Mouse (Mus musculus) midbrain, postnatal 0 days (tissue): ENCODE results near the gene Ccdc186. TPM values are rescaled to one million over a fixed set of nuclear protein-coding genes. Genes with fewer than 3 reads are reported as not detected.

Experiments
- ATAC-seq: fragments of 200-750 bp; cut with Nextera tagmentation; 2 replicates; pipeline ENCODE4 v1.8.0; 2017; ENCODE audit warnings: moderate number of reproducible peaks, mild to moderate bottlenecking, moderate TSS enrichment, moderate library complexity; ENCODE audit not compliant: low FRiP score
- DNase-seq: peaks from one replicate; pipeline ENCODE4 v3.0.0-alpha.2; 2015; ENCODE audit warnings: low spot score
- H3K27ac ChIP-seq: fragments of 300-500 bp; sonication (generic); 2 replicates; pipeline ENCODE4 v1.5.1; 2014; ENCODE audit warnings: low read depth, mild to moderate bottlenecking, low read length, mixed read lengths
- H3K27me3 ChIP-seq: fragments of 300-500 bp; sonication (generic); 2 replicates; pipeline ENCODE4 v1.6.1; 2014; ENCODE audit warnings: low read length, control low read depth, mixed read lengths; ENCODE audit not compliant: insufficient read depth
- H3K36me3 ChIP-seq: fragments of 300-500 bp; sonication (generic); 2 replicates; pipeline ENCODE4 v1.6.1; 2014; ENCODE audit warnings: low read length, control low read depth, mixed read lengths; ENCODE audit not compliant: insufficient read depth
- H3K4me1 ChIP-seq: fragments of 300-500 bp; sonication (generic); 2 replicates; pipeline ENCODE4 v1.6.1; 2014; ENCODE audit warnings: mild to moderate bottlenecking, control low read depth, antibody characterized with exemption, low read length, mixed read lengths; ENCODE audit not compliant: insufficient read depth
- H3K4me2 ChIP-seq: fragments of 300-500 bp; sonication (generic); 2 replicates; pipeline ENCODE4 v1.6.1; 2014; ENCODE audit warnings: low read depth, mild to moderate bottlenecking, low read length, mixed read lengths; ENCODE audit not compliant: poor library complexity, severe bottlenecking
- H3K4me3 ChIP-seq: fragments of 300-500 bp; sonication (generic); 2 replicates; pipeline ENCODE4 v1.5.1; 2014; ENCODE audit warnings: low read depth, mild to moderate bottlenecking, low read length, moderate library complexity
- H3K9ac ChIP-seq: fragments of 300-500 bp; sonication (generic); replicated peaks from 2 replicates; pipeline ENCODE4 v1.6.1; 2014; ENCODE audit warnings: mild to moderate bottlenecking, low read length, moderate library complexity, mixed read lengths; ENCODE audit not compliant: poor library complexity, severe bottlenecking
- H3K9me3 ChIP-seq: fragments of 300-500 bp; sonication (generic); 2 replicates; pipeline ENCODE4 v1.6.1; 2016; ENCODE audit warnings: low read length, control low read depth
- CTCF ChIP-seq: IDR thresholded peaks from 2 replicates; pipeline ENCODE4 v1.5.1; 2016; ENCODE audit warnings: antibody characterized with exemption, mild to moderate bottlenecking
- WGBS: fragments of 180-500 bp; shearing (Covaris S2); extraction: QIAGEN DNeasy Blood & Tissue Kit; methylation state at CpG from one replicate; pipeline ENCODE4 v1.1.7; 2014; 5-methylcytosine and 5-hydroxymethylcytosine counted together
- polyA plus RNA-seq: library from polyadenylated mRNA; unstranded; fragments of >200 nt; fragmentation: Nextera tagmentation; extraction: Ambion mirVana; gene quantifications from 2 replicates; pipeline ENCODE4 v1.2.1, GENCODE M21; 2015
- total RNA-seq: library from RNA; depleted of rRNA; stranded (reverse); fragments of >200 nt; gene quantifications from 2 replicates; pipeline ENCODE4 v1.2.3, GENCODE M21; 2014

Gene Ccdc186
- total and polyA plus RNA-seq, 2 experiments from 2014 or later: 13.5 to 20.8 TPM

- Histone ChIP-seq H3K4me1 (no peaks in the 10 kb centered on the region), H3K9me3 (no peaks in the 10 kb centered on the region), H3K27ac (no peak overlapping the region), H3K4me2 (no peak overlapping the region), H3K36me3 (no peaks in the 10 kb centered on the region), H3K9ac (no peak overlapping the region), H3K27me3 (no peaks in the 10 kb centered on the region), H3K4me3 (no peak overlapping the region)
- TF ChIP-seq CTCF: no peak
- ATAC-seq (no peak), DNase-seq (peak; percentile 54)
- WGBS: 29% methylated on average over 9 of the region's 9 CpGs
Observed at GRCm38 (mm10) chr19:56835340-56835739, 13.3 kb upstream of the Ccdc186 start.

DNA sequence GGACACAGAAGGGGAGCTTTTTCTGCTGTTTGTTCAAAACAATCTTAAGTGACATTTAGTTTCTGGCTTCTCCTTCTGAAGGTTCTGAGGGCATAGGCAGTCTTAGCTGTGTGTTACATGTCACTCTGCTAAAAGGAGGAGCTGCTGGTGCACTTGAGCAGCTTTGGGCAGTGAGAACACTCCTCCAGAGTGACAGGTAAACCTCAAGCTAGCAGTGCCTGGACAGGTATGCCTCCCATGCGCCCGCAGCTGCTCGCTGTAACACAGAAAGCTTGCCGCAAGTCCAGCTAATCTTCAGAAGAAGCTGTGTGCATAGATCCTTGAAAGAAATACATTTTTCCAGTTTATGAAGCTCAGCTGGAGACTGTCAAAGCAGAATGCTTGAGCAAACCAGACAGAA, 8.2 kb upstream of the Ccdc186 start:
- ATAC-seq (no peak), DNase-seq (no peak)
- Histone ChIP-seq H3K4me1 (no peaks in the 10 kb centered on the region), H3K27me3 (no peaks in the 10 kb centered on the region), H3K9me3 (no peaks in the 10 kb centered on the region), H3K4me2 (no peak overlapping the region), H3K27ac (no peak overlapping the region), H3K4me3 (no peak overlapping the region), H3K36me3 (no peaks in the 10 kb centered on the region), H3K9ac (no peak overlapping the region)
- TF ChIP-seq CTCF: no peak
- 82% methylated on average over 4 of the region's 4 CpGs for WGBS

DNA sequence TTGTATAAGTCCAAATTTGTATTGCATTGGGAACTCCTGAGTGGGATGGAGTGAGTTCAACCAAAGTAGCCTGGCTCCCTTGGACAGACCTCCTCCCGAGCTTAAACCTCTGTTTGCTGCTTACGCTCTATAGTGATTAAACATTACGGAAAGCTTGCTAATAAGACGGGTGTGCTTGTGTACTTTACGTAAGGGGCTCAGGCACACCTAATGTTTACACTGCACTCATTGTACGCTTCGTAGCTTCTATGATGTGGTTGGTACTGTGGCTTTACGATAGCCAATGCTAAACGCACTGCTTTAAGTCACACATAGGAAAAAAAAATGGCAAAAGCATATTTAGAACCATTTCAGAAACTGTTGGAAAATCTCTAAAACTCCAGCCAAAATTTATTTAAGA, 7.3 kb upstream of the Ccdc186 start:
- Histone ChIP-seq H3K4me2 (no peak overlapping the region), H3K27ac (no peak overlapping the region), H3K4me1 (no peaks in the 10 kb centered on the region), H3K9me3 (no peaks in the 10 kb centered on the region), H3K9ac (no peak overlapping the region), H3K4me3 (no peak overlapping the region), H3K36me3 (no peaks in the 10 kb centered on the region), H3K27me3 (no peaks in the 10 kb centered on the region)
- DNase-seq (no peak), ATAC-seq (no peak)
- 92% methylated on average over 9 of the region's 9 CpGs for WGBS
- TF ChIP-seq CTCF: no peak

DNA sequence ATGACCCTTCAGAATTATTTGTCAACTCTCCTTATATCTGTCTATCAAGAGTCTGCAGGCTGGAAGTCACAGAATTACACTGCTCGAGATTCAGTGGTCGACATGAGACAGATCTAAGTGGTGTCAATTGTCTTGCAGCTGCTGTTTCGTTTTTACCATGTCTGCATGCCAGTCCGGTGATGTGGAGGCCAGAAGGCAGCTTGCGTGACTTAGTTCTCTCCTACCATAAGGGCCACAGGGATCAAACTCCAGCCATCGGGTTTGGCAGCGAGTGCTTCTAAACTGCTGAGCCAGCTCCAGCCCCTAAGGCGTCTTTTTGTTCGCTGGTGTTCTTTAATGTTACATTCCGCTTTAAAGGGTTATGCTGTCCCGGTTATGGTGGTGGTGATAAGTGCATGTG, 6.3 kb upstream of the Ccdc186 start:
- Histone ChIP-seq H3K27ac (no peak overlapping the region), H3K9ac (no peak overlapping the region), H3K4me2 (no peak overlapping the region), H3K4me1 (no peaks in the 10 kb centered on the region), H3K36me3 (no peaks in the 10 kb centered on the region), H3K4me3 (no peak overlapping the region), H3K9me3 (no peaks in the 10 kb centered on the region), H3K27me3 (peaks cover under 1% of the 10 kb centered on the region; the same call in 1 of the 2 replicates)
- no peak for ATAC-seq
- TF ChIP-seq CTCF: no peak
- whole genome bisulfite sequencing: 83% methylated on average over 11 of the region's 11 CpGs
- DNase-seq: no peak

GRCm38 (mm10) chr19:56826047-56826631, 4.1 kb upstream of the Ccdc186 start, which contains the start of gene Tdrd1:
TSS of gene Tdrd1 (plus strand) at chr19:56826209.
- no peak within 1 kb of the TSS for H3K4me3 ChIP-seq
- peaks cover 2% of the 10 kb centered on the region; the same call in 1 of the 2 replicates for H3K27me3 ChIP-seq
- WGBS: 69% methylated on average over 44 of the region's 44 CpGs
- H3K4me1 ChIP-seq: 0 out of 2 replicates have a peak, but pooled peaks cover under 1% of the 10 kb centered on the region
- H3K9ac ChIP-seq: no peak within 1 kb of the TSS
- TF ChIP-seq CTCF: 0 out of 2 replicates have a peak, but pooled peaks have one; percentile 9
- H3K36me3 ChIP-seq: no peaks in the 10 kb centered on the region
- peak within 1 kb of the TSS; percentile 22 for H3K4me2 ChIP-seq
- no peaks in the 10 kb centered on the region for H3K9me3 ChIP-seq
- H3K27ac ChIP-seq: no peak within 1 kb of the TSS
- no peak for ATAC-seq
- DNase-seq: no peak

- no peaks in the 10 kb centered on the region for H3K36me3 ChIP-seq
- H3K27me3 ChIP-seq: peaks cover 2% of the 10 kb centered on the region; the same call in 1 of the 2 replicates
- peak; percentile 38; the same call in 1 of the 2 replicates for ATAC-seq
- no peak for TF ChIP-seq CTCF
- 11% methylated on average over 10 of the region's 10 CpGs for WGBS
- no peak for DNase-seq
- H3K4me3 ChIP-seq: peak overlapping the region; percentile 97
- no peaks in the 10 kb centered on the region for H3K9me3 ChIP-seq
- no peak overlapping the region for H3K27ac ChIP-seq
- peaks cover 12% of the 10 kb centered on the region; the same call in 1 of the 2 replicates for H3K4me1 ChIP-seq
- H3K4me2 ChIP-seq: peak overlapping the region; percentile 70
- H3K9ac ChIP-seq: 0 out of 2 replicates have a peak overlapping the region, but pooled peaks have one; percentile 24
Observed at GRCm38 (mm10) chr19:56822448-56822836, 452 bp upstream of the Ccdc186 start.
